Mouse (Mus musculus) c-Kit-positive CD71-negative TER-119-negative erythroid progenitor cells, embryonic 14.5 days (primary cell): ENCODE measurements around the gene Mylk.
A peak's percentile ranks its signal among the peaks of the same experiment; 100 is the strongest.
"Not testable (repeated sequence)": the region's sequence is repeated elsewhere in the genome, so short reads cannot be mapped to it uniquely, and the experiment has no call there.

Source experiments
- DNase-seq: peaks from one replicate; pipeline ENCODE4 v3.0.0-alpha.2; 2013; ENCODE audit warnings: low read depth

Gene Mylk

DNA sequence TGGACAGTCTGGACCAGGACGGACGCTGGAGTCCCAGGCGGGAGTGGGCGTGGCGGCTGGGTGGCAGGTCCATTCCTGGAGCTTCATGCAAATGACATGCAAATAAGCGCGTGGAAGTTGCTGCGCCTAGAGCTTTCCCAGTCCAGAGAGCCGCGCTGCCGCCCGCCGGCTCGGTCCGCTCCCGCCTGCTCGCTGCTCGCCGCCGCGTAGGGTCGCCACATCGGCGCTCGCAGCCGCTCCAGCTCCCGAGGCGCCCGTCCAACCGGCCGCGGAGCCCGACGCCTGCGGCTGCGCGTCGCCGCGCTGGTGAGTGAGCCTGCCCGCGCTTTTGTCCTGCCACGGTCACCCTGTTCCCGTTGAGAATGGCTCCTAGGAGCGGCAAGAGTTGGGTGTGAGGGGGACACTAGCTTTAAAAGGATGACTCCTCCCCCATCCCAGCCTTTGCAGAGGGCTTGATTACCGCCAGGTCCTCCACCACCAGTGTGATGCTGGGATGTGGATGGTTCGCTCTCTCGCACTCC, at the start of gene Mylk:
TSS of gene Mylk (plus strand) at position 146 of the 521 bp plus-strand sequence.
- DNase-seq = peak; percentile 30

DNA sequence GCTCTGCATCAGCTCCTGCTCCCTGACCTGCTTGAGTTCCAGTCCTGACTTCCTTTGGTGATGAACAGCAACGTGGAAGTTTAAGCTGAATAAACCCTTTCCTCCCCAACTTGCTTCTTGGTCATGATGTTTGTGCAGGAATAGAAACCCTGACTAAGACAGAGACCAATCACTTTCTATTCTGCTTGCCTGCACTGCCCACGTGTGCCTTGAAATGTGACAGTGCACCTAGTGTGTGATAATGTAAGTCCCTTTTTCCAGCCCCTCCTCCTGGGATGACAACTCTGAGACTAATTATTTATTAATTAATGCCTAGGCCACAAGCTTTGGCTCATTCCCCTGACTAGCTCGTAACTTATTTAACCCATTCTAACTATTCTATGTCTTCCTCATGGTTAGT, 46.3 kb upstream of the Mylk start:
- not testable (repeated sequence) for DNase-seq

DNA sequence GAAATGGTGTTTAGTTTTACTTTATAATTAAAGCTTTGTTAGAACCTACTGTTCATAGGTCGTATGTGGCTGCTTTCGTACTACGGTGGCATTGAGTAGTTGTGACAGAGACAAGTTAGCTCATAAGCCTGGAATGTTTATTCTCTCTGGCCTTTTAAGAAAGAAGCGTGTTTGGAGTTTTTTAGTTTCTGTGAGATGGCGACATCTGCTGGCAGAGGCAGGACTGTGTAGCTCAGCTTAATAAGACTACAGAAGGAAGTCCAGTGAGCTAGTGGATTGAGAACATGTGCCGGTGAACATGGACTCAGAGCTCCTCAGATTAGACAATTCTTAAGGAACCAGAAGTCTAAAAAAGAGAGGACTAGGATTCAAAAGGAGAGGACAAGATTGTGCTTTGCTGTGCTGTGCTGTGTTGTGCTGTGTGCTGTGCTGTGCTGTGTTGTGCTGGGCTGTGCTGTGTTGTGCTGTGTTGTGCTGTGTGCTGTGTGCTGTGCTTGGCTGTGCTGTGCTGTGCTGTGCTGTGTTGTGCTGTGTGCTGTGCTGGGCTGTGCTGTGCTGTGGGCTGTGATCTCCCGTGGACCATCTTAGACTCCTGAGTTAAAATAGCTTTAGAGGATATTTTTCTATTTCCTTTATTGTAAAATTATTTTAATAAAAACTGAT, 44.7 kb upstream of the Mylk start:
- DNase-seq = peak; percentile 71

DNA sequence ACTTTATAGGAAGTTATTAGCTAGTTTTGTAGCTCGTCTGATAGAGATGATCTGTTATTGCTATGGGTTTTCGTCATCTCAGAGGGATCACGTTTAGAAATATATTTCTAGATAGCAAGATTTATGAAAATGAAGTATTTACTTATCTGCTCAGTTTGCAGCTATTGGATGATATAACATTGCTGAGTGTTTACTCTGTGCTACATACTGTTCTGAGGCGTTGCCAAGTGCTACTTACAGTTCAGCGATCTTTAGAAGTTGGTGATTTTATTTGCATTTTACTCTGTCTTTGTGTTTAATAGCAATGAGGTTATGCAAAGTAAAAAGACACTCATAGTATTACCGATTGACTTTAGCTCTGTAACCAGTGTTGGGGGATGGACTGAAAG, 44.2 kb upstream of the Mylk start:
- no peak for DNase-seq

DNA sequence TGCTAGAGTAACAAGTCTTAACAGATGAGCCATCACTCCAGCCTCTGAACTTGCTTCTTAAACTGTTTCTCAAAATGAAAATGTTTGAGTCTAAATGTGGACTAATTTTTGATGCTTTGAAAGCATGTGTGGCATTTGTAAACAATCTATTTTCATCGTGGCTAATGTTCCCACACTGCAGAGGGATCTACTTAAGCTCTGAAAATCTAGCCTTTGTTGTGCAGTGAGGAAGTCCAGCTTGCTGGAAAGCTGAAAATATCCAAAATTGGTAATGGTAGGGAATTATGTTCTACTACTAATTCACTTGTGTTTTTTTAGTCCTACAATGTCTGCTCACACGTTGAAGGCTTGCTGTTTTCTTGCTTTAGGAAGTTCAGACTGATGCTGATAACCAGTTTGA, 39.0 kb upstream of the Mylk start:
- no peak for DNase-seq

DNA sequence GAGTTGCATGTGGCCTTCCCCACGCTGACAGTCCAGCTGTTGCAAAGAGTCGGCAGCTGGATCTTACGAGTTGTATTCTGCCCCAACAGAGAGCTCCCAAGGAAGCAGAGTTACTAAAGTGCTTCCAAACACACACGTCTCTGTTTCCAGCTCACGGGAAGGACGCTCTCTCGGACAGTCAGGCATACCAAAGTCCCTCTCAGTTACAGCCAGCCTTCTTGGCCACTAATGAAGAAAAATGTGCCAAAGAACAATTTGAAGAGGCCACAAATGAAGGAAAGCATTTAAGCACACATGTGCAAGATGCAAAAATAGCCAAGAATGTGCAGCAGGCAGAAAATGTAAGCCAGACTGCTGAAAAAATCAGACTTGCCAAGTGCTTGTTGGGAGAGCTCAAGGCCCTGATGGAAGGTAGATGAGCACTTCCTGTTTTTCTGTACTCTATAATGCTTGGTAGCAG, 38.5 kb upstream of the Mylk start:
- no peak for DNase-seq

DNA sequence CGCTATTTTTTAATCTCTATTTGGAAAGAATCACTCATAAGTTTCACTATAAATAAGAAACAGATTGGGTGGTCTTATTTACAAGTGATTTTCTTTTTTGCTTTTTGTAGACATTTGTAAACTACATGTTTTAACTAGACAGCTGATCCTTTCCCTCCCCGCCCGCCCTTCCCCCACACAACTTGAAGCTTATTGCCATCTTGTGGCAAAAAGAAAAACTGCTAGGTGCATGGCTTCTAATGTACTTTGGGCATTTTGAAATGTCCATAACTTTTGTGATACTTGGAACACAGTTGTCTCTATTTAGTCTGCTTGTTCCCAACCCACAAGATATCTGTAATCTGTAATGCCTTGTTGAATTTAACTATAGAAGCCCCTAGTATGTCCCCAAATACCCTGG, 33.5 kb upstream of the Mylk start:
- DNase-seq = no peak

DNA sequence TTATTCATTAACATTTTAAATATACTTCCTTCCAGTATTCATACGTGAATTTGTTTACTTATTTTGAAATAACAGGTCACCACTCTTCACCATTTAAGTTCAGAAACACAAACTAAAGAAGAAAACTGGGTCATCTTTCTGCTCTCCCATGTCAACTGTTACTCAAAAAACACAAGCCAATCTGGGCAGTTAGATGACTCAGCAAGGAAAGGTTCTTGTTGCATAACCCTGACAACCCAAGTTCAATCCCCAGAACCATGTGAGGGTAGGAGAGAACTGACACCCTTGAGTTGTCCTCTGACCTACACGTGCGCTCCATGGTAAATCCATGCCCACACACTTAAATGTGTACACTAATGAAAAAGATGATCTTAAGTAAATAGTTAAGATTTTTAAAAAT, 19.9 kb upstream of the Mylk start:
- DNase-seq = no peak

DNA sequence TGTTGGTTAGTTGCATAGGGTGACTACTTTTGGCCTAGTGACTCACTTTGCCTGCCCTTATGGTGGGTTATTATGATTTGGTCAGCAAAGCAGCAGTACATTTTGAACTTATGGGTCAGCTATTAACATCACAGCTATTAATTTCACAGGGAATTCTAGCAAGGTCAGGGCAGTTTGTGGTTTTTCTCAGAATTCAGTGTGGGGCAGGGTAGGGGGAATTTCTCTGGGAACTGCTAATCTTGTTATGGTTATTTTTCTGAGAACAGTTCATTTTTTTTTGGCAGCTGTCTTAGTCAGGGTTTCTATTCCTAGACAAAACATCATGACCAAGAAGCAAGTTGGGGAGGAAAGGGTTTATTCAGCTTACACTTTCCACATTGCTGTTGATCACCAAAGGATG, 16.4 kb upstream of the Mylk start:
- not testable (repeated sequence) for DNase-seq

DNA sequence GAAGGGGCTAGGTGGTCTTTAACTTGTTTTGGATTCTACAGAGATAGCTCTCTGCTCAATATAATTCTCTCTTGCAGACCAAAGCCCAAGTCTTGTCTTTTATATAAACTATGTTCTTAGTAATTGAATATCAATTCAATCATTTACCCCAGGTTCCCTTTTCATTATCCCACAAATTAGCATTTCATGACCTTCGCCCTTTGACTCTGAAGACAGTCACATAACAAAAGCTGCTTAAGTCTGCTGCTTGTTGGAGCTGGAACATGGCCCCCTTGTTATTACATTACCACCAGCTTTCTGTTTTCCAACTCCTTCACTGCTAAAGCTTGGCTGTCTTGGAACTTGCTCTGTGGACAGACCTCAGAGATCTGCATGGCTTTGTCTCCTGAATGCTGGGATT, 15.6 kb upstream of the Mylk start:
- no peak for DNase-seq

DNA sequence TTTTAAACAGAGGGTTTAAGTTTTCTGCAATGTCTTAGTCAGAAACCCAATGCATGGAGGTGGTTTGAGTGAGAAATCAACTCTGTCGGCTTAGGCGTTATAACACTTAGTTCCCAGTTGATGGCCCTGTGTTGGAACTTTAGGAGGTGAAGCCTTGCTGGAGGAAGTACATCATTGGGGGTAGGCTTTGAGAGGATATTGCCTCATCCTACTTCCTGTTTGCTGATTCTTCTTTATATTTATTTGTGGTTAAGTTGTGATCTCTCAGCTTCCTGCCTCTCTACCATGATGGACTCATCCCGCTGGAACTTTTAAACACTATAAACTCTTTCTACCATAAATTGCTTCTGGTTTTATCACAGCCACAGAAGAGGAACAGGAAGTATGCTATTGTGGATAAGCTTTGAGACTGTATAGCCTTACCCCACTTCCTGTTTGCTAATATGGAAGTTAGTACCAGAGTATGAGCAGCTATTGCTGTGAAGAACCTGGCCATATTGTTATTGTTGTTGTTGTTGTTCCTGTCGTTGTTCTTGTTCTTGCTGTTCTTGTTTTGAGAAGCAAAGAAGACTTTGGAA, 6.3 kb upstream of the Mylk start:
- no peak for DNase-seq

DNA sequence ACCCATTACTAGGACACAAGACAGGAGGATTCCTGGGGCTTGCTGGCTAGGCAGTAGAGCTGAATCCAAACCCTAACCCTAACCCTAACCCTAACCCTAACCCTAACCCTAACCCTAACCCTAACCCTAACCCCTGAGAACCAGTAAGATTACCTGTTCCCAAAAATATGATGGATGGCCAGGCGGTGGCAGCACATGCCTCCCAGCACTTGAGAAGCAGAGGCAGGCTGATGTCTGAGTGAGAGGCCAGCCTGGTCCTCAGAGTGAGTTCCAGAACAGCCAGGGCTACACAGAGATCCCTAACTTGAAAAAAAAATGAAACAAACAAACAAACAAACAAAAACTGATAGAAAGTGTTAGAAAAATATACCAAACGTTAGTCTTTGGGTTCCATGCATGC, 2.1 kb upstream of the Mylk start:
- no peak for DNase-seq

DNA sequence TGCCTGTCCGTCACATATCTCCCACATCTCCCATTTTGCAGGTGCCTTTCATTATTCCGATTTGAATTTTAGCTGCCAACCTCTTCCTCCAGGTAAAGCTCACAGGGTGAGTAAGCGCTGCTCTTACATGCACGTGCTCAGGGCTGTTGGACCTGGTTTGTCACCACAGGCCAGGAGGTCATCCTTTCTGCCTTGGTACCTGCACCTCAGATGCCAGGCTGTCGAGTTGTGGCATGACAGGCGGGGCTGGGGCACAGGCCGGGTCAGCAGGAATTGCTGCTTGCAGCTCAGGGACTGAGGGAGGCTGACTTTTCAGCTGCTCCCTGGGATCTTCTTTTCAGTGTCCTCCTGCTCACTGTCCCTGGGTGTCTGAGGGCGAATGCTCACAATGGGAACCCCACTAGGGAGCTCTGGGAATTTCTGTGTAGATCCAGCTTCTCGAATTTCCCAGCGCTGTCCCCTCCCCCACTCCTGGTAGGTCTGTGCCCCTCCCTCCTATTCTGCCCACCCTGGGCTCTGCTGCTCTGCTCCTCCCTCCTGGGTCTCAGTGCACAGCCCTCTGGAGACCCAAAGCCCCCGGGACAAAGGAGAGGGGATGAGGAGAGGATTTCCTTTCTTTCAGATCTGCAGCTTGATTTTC, 3.2 kb downstream of the Mylk start:
- DNase-seq = no peak

DNA sequence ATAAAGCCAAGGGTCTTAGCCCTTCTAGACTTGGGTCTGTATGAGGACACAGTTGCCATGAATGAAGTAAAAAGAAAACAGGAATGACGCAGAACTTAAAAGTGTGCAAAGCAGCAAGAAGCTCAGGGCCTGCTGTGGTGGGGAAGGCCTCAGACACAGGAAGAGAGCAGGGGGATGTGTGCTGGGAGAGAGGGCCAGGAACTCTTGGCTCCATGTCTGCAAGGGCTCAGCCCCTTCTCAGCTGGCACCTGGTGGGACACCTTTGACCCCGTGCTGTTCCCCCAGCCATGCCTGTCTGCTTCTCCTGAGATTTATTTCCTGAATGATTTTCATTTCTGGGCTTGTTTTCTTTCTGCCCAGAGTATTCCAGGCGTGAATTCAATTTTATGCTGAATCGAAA, 4.5 kb downstream of the Mylk start:
- DNase-seq = no peak

DNA sequence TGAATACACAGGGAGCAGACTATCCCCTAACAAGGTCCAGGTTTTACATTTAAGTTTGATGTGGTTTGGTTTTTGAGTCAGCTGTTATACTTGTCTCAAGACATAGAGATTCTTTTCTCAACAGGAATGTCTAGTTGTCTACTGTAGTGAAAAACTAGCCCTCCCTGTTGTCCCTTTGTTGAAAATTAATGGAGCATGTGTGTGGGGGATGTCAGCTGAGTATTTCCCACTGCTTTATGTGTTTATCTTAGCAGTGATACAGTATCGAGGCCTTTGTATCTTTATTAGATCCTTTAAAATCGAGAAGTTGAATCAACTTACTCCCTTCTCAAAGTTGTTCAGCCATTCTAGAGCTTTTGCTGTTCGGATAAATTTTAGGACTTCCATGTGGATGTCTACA, 7.0 kb downstream of the Mylk start:
- no peak for DNase-seq

DNA sequence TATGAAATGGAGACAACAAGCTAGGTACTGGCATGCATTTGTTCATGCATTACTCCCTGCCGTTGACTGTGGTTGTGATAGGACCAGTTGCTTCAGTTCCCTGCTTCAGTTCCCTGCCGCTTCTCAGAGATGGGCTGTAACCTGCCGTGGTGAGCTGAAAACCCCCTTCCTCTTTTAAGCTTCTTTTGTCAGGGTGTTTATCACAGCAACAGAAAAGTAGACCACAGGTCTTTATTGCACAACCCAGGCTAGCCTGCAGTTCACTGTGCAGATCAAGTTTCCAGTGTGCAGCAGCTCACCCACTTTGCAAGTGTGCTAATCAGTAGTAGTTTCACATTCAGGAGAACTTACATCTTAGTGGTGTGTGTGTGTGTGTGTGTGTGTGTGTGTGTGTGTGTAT, 8.0 kb downstream of the Mylk start:
- no peak for DNase-seq

DNA sequence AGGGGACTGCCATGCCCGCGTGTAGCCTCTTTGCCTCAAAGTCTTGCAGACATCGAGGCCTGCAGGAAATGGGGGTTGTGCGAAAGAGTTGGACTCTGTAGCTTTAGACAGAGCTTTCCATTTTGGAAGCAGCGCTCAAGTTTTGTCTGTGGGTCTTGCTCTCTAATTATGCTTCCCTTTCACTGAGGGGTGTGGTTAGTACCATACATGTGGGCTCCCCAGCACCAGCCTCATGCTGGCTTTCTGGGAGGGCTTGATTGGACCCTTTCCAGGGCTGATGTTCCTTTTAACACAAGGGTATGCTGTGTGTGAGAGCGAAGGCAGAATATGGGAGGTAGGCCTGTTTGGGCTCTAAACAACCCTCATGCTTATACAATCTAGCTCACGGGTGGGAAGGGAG, 12.0 kb downstream of the Mylk start:
- no peak for DNase-seq

DNA sequence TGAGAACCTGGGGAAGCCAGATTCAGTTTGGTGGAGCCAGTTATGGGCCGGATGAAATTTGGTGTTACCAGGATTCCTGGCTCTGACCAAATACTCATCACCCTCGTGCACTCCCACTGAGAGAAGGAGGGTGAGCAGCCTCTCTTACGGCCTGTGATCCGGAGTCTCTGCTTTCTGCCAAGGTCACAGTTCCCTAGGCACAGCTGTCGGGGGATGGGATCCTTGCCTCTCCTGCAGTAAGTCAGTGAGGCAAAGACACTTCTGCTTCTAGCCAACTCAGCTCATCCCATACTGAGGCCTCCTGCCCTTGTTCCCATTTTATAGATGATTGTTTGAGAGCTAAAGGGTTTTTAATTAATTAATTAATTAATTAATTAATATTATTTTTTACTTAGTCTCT, 13.2 kb downstream of the Mylk start:
- no peak for DNase-seq

DNA sequence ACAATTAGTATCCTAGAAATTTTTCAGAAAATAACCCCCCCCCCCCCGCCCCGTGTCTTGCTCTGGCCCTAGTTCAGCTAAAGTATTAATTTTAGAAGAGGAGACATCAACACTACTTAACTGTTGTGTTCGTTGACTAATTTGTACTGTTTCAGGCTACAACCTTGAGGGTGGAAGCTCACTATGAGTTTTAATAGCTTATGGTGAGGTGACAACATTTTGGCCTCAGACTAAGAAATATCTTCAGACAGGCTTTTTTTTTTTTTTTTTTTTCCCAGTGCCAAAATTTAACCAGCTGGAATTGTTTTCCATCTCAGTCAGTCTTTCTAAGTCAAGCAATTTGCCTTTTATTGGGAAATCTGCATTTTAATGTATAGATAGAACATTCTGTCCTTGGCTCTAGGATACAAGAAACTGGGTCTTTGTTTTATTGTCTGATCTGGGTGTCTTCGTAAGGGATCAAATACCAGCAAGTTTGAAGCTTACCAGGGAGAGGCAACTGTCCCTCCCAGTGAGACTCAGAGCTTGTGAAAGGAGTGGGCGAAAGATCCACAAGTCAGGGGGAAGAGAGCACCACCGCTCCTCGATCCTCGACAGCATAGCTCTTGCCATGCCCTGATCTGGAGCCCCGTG, 19.1 kb downstream of the Mylk start:
- no peak for DNase-seq

DNA sequence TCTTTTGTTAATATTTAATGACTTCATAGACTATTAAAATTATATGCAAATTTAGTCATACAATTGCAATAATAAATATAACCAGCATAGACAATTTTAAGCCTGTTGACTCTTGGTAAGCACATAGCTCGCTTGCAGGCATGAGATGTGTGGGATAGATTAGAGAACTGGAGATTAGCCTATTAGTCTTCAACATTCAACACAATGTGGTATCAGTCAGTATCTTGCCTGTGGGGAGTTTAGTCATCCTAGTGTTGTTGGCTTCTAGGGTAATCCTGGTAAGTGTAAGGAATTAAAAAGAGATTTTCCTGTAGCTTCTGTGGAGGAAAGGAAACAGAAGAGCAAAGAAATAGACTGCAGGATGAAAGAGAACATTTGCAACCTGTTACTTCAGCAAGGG, 20.7 kb downstream of the Mylk start:
- DNase-seq = no peak

DNA sequence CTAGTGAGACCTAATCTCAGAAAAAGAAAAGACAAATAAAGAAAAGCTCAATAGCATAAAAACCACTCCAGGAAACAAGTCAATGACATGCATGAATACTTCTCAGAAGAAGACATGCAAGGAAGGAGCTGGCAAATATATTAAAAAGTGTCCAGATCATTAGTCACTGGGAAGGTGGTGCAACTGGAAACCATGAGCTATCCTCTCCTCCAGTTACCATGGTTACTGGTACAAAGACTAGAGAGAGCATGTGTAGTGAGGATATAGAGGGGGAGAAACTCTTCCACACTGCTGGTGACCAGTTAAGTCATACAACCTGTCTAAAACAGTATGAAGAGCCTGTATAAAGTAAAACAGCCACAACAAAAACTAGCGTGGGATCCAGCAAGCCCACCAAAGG, 21.2 kb downstream of the Mylk start:
- no peak for DNase-seq

DNA sequence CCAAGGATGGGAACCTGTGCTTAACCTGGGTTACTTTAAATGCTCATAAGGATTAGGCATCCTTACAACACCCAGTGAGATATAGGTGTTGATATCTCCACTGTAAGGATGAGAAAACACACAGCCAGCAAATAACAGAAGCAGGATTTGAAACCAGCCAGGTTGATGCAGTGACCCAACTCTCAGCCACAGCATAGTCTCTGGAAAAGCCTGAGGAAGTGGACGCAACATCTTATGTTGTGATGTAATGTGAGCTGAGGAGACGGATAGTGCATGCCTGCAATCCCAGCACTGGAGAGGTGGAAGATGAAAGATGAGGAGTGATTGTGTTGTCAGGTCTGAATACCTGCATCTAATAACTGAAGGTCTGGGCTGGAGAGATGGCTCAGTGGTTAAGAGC, 22.4 kb downstream of the Mylk start:
- DNase-seq = no peak

DNA sequence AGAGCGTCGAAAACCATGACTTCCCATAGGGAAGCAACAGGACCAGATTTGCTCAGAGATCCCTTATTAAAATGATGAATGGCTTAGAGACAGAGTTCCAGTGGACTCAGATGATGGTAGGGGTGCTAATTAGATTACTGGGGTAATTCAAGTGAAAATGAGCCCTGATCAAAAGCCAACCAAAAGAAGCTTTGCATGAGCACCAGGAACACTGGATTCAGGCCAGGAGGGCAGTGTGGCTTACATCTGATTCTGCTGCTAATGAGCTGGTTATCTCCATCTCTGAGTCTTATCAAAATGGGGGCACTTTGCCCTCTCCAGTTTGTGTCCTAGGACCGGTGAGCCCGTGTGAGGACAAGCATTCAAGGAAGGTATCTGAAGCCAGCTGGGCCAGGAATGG, 23.4 kb downstream of the Mylk start:
- no peak for DNase-seq
